Mouse (Mus musculus): ENCODE results near the gene Kif19a.

GRCm38 (mm10) chr11:114720535-114720934, 44.7 kb upstream of the Kif19a start:
- TF ChIP-seq POLR2A (IDR thresholded peaks at IDR 0.05; ENCODE audit: borderline replicate concordance, insufficient read depth, low read length) (no peak), CTCF (IDR thresholded peaks at IDR 0.05; ENCODE audit: borderline replicate concordance, insufficient read depth, low read depth, low read length) (no peak)

Measured in cerebellum, adult 2 months (tissue).